Mouse (Mus musculus): ENCODE measurements around the gene Bend5. TPM values are rescaled to one million over a fixed set of nuclear protein-coding genes. Genes with fewer than 3 reads are reported as not detected.
A peak's percentile ranks its signal among the peaks of the same experiment; 100 is the strongest.

Gene Bend5
- polyA plus RNA-seq, 1 experiment from 2014 or later, result 22.7 TPM

DNA sequence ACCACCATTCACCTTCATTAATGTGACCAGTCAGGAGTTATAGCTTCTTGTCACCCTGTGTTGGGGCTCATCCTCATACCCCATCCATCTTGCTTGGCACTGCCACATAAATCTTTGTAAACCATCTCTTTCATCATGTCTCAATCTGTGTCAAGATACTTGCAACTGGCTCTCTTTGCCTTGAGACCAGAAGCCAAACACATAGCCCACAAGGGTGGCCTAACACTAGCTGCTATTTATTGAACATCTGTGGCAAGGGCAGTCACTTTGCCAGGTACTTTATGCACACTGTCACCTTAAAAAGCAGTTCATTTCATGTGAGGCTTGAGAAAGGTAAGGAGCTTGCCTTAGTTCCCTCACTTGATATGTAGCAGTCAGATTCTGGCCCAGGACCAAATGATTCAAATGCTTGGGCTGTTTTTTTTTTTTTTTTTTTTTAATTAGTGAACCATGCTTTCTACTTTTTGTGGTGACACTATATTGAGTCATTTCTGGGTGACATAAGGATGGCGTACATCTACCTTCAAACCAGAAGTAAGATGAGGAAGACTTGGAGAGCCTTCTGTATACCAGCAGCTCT is 9.7 kb downstream of the Bend5 start:
- DNase-seq (ENCODE audit: low spot score) (no peak), ATAC-seq (ENCODE audit: low FRiP score, low TSS enrichment) (no peak)
- TF ChIP-seq EP300 (optimal IDR thresholded peaks at IDR 0.05) (no peak), CTCF (IDR thresholded peaks at IDR 0.05; ENCODE audit: low read depth) (no peak)
- 0 out of 2 replicates have a peak, but pooled peaks cover 2% of the 10 kb centered on the region for H3K4me1 ChIP-seq (replicated peaks; ENCODE audit: control insufficient read depth, insufficient read depth)
- WGBS, result 94% methylated on average over 1 of the region's 1 CpGs
- H3K4me3 ChIP-seq (ENCODE audit: low read depth, low read length), result no peak overlapping the region
- no peak overlapping the region for H3K27ac ChIP-seq (replicated peaks)
- H3K9ac ChIP-seq (ENCODE audit: low read length), result no peak overlapping the region
- no peaks in the 10 kb centered on the region for H3K9me3 ChIP-seq (ENCODE audit: control insufficient read depth, low read length)
- no peaks in the 10 kb centered on the region for H3K36me3 ChIP-seq (ENCODE audit: control insufficient read depth, insufficient read depth, low read length)
- no peaks in the 10 kb centered on the region for H3K27me3 ChIP-seq (ENCODE audit: control insufficient read depth, insufficient read depth, low read length)
- H3K4me2 ChIP-seq (replicated peaks; ENCODE audit: low read depth), result no peak overlapping the region

- Histone ChIP-seq H3K27me3 (ENCODE audit: control insufficient read depth, insufficient read depth, low read length) (no peaks in the 10 kb centered on the region), H3K4me2 (replicated peaks; ENCODE audit: low read depth) (no peak overlapping the region), H3K4me1 (replicated peaks; ENCODE audit: control insufficient read depth, insufficient read depth) (0 out of 2 replicates have a peak, but pooled peaks cover 2% of the 10 kb centered on the region), H3K36me3 (ENCODE audit: control insufficient read depth, insufficient read depth, low read length) (no peaks in the 10 kb centered on the region), H3K9me3 (ENCODE audit: control insufficient read depth, low read length) (no peaks in the 10 kb centered on the region), H3K27ac (replicated peaks) (no peak overlapping the region), H3K4me3 (ENCODE audit: low read depth, low read length) (no peak overlapping the region), H3K9ac (ENCODE audit: low read length) (no peak overlapping the region)
- ATAC-seq (ENCODE audit: low FRiP score, low TSS enrichment) (peak; percentile 71), DNase-seq (ENCODE audit: low spot score) (no peak)
- 52% methylated on average over 6 of the region's 6 CpGs for WGBS
- no peak for TF ChIP-seq CTCF (IDR thresholded peaks at IDR 0.05; ENCODE audit: low read depth)
These were observed 10.4 kb downstream of the Bend5 start for GRCm38 (mm10) chr4:111425170-111425569.

- TF ChIP-seq EP300 (optimal IDR thresholded peaks at IDR 0.05) (no peak), CTCF (IDR thresholded peaks at IDR 0.05; ENCODE audit: low read depth) (no peak)
- no peak overlapping the region for H3K4me3 ChIP-seq (ENCODE audit: low read depth, low read length)
- ATAC-seq (ENCODE audit: low FRiP score, low TSS enrichment) (peak; percentile 35; the same call in 1 of the 2 replicates), DNase-seq (ENCODE audit: low spot score) (no peak)
- no peaks in the 10 kb centered on the region for H3K27me3 ChIP-seq (ENCODE audit: control insufficient read depth, insufficient read depth, low read length)
- no peak overlapping the region for H3K27ac ChIP-seq (replicated peaks)
- H3K9ac ChIP-seq (ENCODE audit: low read length), result no peak overlapping the region
- WGBS, result 69% methylated on average over 2 of the region's 2 CpGs
- H3K4me2 ChIP-seq (replicated peaks; ENCODE audit: low read depth), result no peak overlapping the region
- H3K4me1 ChIP-seq (replicated peaks; ENCODE audit: control insufficient read depth, insufficient read depth), result peaks cover 9% of the 10 kb centered on the region
- H3K9me3 ChIP-seq (ENCODE audit: control insufficient read depth, low read length), result no peaks in the 10 kb centered on the region
- H3K36me3 ChIP-seq (ENCODE audit: control insufficient read depth, insufficient read depth, low read length), result peaks cover 5% of the 10 kb centered on the region; the same call in 1 of the 2 replicates
These were observed 16.4 kb downstream of the Bend5 start for GRCm38 (mm10) chr4:111431186-111431585.

DNA sequence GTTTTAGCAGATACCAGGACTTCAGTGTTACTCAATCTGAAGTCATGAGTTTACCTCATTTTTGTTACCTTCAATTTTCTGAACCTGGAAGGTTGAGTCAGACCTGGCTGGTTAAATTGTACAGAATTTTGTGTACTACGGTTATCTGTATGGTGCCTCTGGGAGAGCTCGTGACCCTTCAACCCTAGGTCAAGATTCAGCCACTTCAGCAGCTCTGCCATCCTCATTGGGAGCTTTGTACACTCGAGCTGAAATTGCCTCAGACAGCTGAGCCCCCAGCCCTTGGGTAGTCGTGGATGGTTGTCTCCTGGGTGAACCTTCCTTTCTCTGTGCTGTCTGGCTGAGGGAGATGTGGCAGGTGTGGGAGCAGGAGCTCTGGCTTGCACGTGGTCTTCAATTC is 17.2 kb downstream of the Bend5 start:
- H3K9me3 ChIP-seq (ENCODE audit: control insufficient read depth, low read length), result no peaks in the 10 kb centered on the region
- DNase-seq (ENCODE audit: low spot score), result no peak
- H3K36me3 ChIP-seq (ENCODE audit: control insufficient read depth, insufficient read depth, low read length), result peaks cover 5% of the 10 kb centered on the region; the same call in 1 of the 2 replicates
- H3K4me3 ChIP-seq (ENCODE audit: low read depth, low read length), result no peak overlapping the region
- H3K27ac ChIP-seq (replicated peaks), result no peak overlapping the region
- peaks cover 11% of the 10 kb centered on the region for H3K4me1 ChIP-seq (replicated peaks; ENCODE audit: control insufficient read depth, insufficient read depth)
- TF ChIP-seq EP300 (optimal IDR thresholded peaks at IDR 0.05), result no peak
- H3K4me2 ChIP-seq (replicated peaks; ENCODE audit: low read depth), result no peak overlapping the region
- no peak overlapping the region for H3K9ac ChIP-seq (ENCODE audit: low read length)
- no peak for ATAC-seq (ENCODE audit: low FRiP score, low TSS enrichment)
- 56% methylated on average over 5 of the region's 5 CpGs for WGBS
- H3K27me3 ChIP-seq (ENCODE audit: control insufficient read depth, insufficient read depth, low read length), result no peaks in the 10 kb centered on the region

DNA sequence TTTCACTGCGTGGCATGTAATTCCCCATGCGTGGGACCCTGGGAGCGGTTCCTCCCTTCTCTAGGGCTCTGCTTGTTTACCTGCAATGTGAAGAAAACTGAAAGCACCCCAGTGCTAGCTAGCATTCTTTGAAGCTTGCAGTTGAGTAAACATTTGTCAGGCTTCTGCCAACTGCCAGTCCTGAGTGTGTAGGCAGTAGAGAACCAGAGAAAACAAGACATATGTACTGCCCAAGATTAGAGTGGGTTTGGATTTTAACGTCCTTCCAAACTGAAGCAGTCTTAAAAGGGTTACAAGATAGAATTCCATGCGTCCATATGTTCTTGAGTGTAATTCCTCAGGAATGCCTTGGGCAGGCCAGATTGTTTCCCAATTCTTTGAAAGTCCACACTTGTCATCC is 17.6 kb downstream of the Bend5 start:
- Histone ChIP-seq H3K4me1 (replicated peaks; ENCODE audit: control insufficient read depth, insufficient read depth) (peaks cover 12% of the 10 kb centered on the region), H3K27me3 (ENCODE audit: control insufficient read depth, insufficient read depth, low read length) (no peaks in the 10 kb centered on the region), H3K4me2 (replicated peaks; ENCODE audit: low read depth) (no peak overlapping the region), H3K27ac (replicated peaks) (no peak overlapping the region), H3K9me3 (ENCODE audit: control insufficient read depth, low read length) (no peaks in the 10 kb centered on the region), H3K36me3 (ENCODE audit: control insufficient read depth, insufficient read depth, low read length) (peaks cover 5% of the 10 kb centered on the region; the same call in 1 of the 2 replicates), H3K9ac (ENCODE audit: low read length) (no peak overlapping the region), H3K4me3 (ENCODE audit: low read depth, low read length) (no peak overlapping the region)
- 49% methylated on average over 5 of the region's 5 CpGs for WGBS
- DNase-seq (ENCODE audit: low spot score) (no peak), ATAC-seq (ENCODE audit: low FRiP score, low TSS enrichment) (no peak)
- TF ChIP-seq CTCF (IDR thresholded peaks at IDR 0.05; ENCODE audit: low read depth) (no peak), EP300 (optimal IDR thresholded peaks at IDR 0.05) (no peak)

- DNase-seq (ENCODE audit: low spot score) (no peak), ATAC-seq (ENCODE audit: low FRiP score, low TSS enrichment) (no peak)
- 0 out of 2 replicates have a peak, but pooled peaks cover 5% of the 10 kb centered on the region for H3K4me1 ChIP-seq (replicated peaks; ENCODE audit: control insufficient read depth, insufficient read depth)
- TF ChIP-seq EP300 (optimal IDR thresholded peaks at IDR 0.05) (no peak), CTCF (IDR thresholded peaks at IDR 0.05; ENCODE audit: low read depth) (no peak)
- no peaks in the 10 kb centered on the region for H3K9me3 ChIP-seq (ENCODE audit: control insufficient read depth, low read length)
- H3K9ac ChIP-seq (ENCODE audit: low read length), result no peak overlapping the region
- 92% methylated on average over 1 of the region's 1 CpGs for WGBS
- no peak overlapping the region for H3K4me2 ChIP-seq (replicated peaks; ENCODE audit: low read depth)
- H3K4me3 ChIP-seq (ENCODE audit: low read depth, low read length), result no peak overlapping the region
- peaks cover 4% of the 10 kb centered on the region; the same call in 1 of the 2 replicates for H3K36me3 ChIP-seq (ENCODE audit: control insufficient read depth, insufficient read depth, low read length)
- no peak overlapping the region for H3K27ac ChIP-seq (replicated peaks)
- no peaks in the 10 kb centered on the region for H3K27me3 ChIP-seq (ENCODE audit: control insufficient read depth, insufficient read depth, low read length)
These were observed 26.9 kb downstream of the Bend5 start for GRCm38 (mm10) chr4:111441709-111442108.

Data from stomach, postnatal 0 days (tissue).